Mouse (Mus musculus): Measurements from ENCODE around the gene Ybx1.
"Not testable (repeated sequence)": the region's sequence is repeated elsewhere in the genome, so short reads cannot be mapped to it uniquely, and the experiment has no call there.

DNA sequence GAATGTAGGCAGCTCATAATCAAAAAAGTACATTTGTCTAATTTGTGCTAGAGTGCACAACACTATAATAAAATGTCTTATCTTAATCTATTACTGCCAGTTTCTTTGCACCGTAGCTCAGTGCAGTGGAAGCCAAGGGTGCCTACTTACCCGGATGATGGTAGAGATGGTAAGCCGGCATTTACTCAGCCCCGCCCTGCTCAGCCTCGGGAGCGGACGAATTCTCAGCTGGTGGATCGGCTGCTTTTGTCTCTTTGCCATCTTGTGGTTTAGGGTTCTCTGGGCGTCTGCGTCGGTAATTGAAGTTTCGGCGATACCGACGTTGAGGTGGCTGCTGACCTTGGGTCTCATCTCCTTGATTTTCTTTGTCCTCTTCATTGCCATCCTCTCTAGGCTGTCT is 15.6 kb downstream of the Ybx1 start:
- TF ChIP-seq CTCF (IDR thresholded peaks at IDR 0.05; ENCODE audit: extremely low read depth, insufficient read depth, insufficient read length, insufficient replicate concordance); POLR2A (IDR thresholded peaks at IDR 0.05; ENCODE audit: low read depth, low read length): not testable (repeated sequence)
